Mouse (Mus musculus): ENCODE results near the gene B430306N03Rik.
"Not testable (repeated sequence)": the region's sequence is repeated elsewhere in the genome, so short reads cannot be mapped to it uniquely, and the experiment has no call there.

GRCm38 (mm10) chr17:48352976-48353375 is 37.0 kb downstream of the B430306N03Rik start:
- TF ChIP-seq CTCF, EP300 (IDR thresholded peaks at IDR 0.05; ENCODE audit: low read depth): not testable (repeated sequence)

Measured in heart, postnatal 0 days (tissue).